Mouse (Mus musculus) limb, embryonic 11.5 days (tissue): ENCODE measurements around the gene Klhl22. TPM values are rescaled to one million over a fixed set of nuclear protein-coding genes. Genes with fewer than 3 reads are reported as not detected.

Experiments used
- ATAC-seq: fragments of 200-750 bp; cut with Nextera tagmentation; 2 replicates; pipeline ENCODE4 v1.8.0; 2017; ENCODE audit warnings: low read depth; ENCODE audit not compliant: insufficient number of reproducible peaks, low FRiP score, low TSS enrichment
- DNase-seq: peaks from one replicate; pipeline ENCODE4 v3.0.0-alpha.2; 2015; ENCODE audit warnings: low spot score
- H3K27ac ChIP-seq: fragments of 300-500 bp; sonication (generic); replicated peaks from 2 replicates; pipeline ENCODE4 v1.5.1; 2014; ENCODE audit warnings: low read depth, mild to moderate bottlenecking, low read length
- H3K27me3 ChIP-seq: fragments of 300-500 bp; sonication (generic); 2 replicates; pipeline ENCODE4 v1.6.1; 2014; ENCODE audit warnings: mild to moderate bottlenecking, low read length, mixed read lengths; ENCODE audit not compliant: control insufficient read depth, insufficient read depth
- H3K36me3 ChIP-seq: fragments of 300-500 bp; sonication (generic); 2 replicates; pipeline ENCODE4 v1.6.1; 2014; ENCODE audit warnings: mild to moderate bottlenecking, low read length, moderate library complexity, mixed read lengths; ENCODE audit not compliant: control insufficient read depth, insufficient read depth
- H3K4me1 ChIP-seq: fragments of 300-500 bp; sonication (generic); 2 replicates; pipeline ENCODE4 v1.6.1; 2014; ENCODE audit warnings: low read length, mixed read lengths; ENCODE audit not compliant: control insufficient read depth, insufficient read depth
- H3K4me2 ChIP-seq: fragments of 300-500 bp; sonication (generic); 2 replicates; pipeline ENCODE4 v1.6.1; 2014; ENCODE audit warnings: low read depth, mild to moderate bottlenecking, moderate library complexity; ENCODE audit not compliant: severe bottlenecking
- H3K4me3 ChIP-seq: fragments of 300-500 bp; sonication (generic); 2 replicates; pipeline ENCODE4 v1.5.1; 2014; ENCODE audit warnings: low read depth, low read length
- H3K9ac ChIP-seq: fragments of 300-500 bp; sonication (generic); 2 replicates; pipeline ENCODE4 v1.6.1; 2014; ENCODE audit warnings: mild to moderate bottlenecking, low read length
- H3K9me3 ChIP-seq: fragments of 300-500 bp; sonication (generic); 2 replicates; pipeline ENCODE4 v1.6.1; 2016; ENCODE audit warnings: low read length; ENCODE audit not compliant: control insufficient read depth
- WGBS: fragments of 180-500 bp; shearing (Covaris S2); extraction: QIAGEN DNeasy Blood & Tissue Kit; methylation state at CpG from one replicate; pipeline ENCODE4 v1.1.7; 2014; 5-methylcytosine and 5-hydroxymethylcytosine counted together
- polyA plus RNA-seq: library from polyadenylated mRNA; unstranded; fragments of >200 nt; fragmentation: Nextera tagmentation; extraction: Ambion mirVana; gene quantifications from 2 replicates; pipeline ENCODE4 v1.2.1, GENCODE M21; 2014

The Klhl22 gene
- polyA plus RNA-seq, 1 experiment from 2014 or later: 68.2 TPM

GRCm38 (mm10) chr16:17833321-17833680, 73.9 kb downstream of the Klhl22 start:
- Histone ChIP-seq H3K27me3 (peaks cover 45% of the 10 kb centered on the region), H3K9ac (peak overlapping the region; percentile 72), H3K4me2 (peak overlapping the region; percentile 99), H3K4me1 (peaks cover 30% of the 10 kb centered on the region), H3K27ac (no peak overlapping the region), H3K4me3 (peak overlapping the region; percentile 57), H3K9me3 (no peaks in the 10 kb centered on the region), H3K36me3 (no peaks in the 10 kb centered on the region)
- WGBS: under 1% methylated on average over 37 of the region's 37 CpGs
- peak; percentile 66 for DNase-seq
- no peak; the same call in 1 of the 2 replicates for ATAC-seq

- H3K4me1 ChIP-seq: peaks cover 27% of the 10 kb centered on the region
- no peak overlapping the region for H3K27ac ChIP-seq
- ATAC-seq (no peak), DNase-seq (peak; percentile 69)
- peak overlapping the region; percentile 57 for H3K4me3 ChIP-seq
- H3K9ac ChIP-seq: peak overlapping the region; percentile 72
- WGBS: under 1% methylated on average over 84 of the region's 103 CpGs
- no peaks in the 10 kb centered on the region for H3K9me3 ChIP-seq
- H3K36me3 ChIP-seq: no peaks in the 10 kb centered on the region
- peaks cover 45% of the 10 kb centered on the region for H3K27me3 ChIP-seq
- H3K4me2 ChIP-seq: peak overlapping the region; percentile 99
Measured at GRCm38 (mm10) chr16:17833681-17834399, 74.4 kb downstream of the Klhl22 start.

GRCm38 (mm10) chr16:17834543-17834942, 75.1 kb downstream of the Klhl22 start:
- Histone ChIP-seq H3K4me2 (peak overlapping the region; percentile 99; the same call in 1 of the 2 replicates), H3K27me3 (peaks cover 45% of the 10 kb centered on the region), H3K9ac (no peak overlapping the region; the same call in 1 of the 2 replicates), H3K9me3 (no peaks in the 10 kb centered on the region), H3K27ac (no peak overlapping the region), H3K4me3 (peak overlapping the region; percentile 57), H3K4me1 (peaks cover 25% of the 10 kb centered on the region), H3K36me3 (no peaks in the 10 kb centered on the region; the same call in 1 of the 2 replicates)
- no peak for ATAC-seq
- no peak for DNase-seq
- 55% methylated on average over 7 of the region's 7 CpGs for WGBS

GRCm38 (mm10) chr16:17835481-17835880, 76.1 kb downstream of the Klhl22 start:
- no peak overlapping the region for H3K4me2 ChIP-seq
- no peak for ATAC-seq
- no peaks in the 10 kb centered on the region for H3K9me3 ChIP-seq
- H3K9ac ChIP-seq: no peak overlapping the region
- no peak overlapping the region for H3K27ac ChIP-seq
- 56% methylated on average over 13 of the region's 13 CpGs for WGBS
- H3K27me3 ChIP-seq: peaks cover 45% of the 10 kb centered on the region
- H3K4me3 ChIP-seq: no peak overlapping the region
- H3K4me1 ChIP-seq: peaks cover 17% of the 10 kb centered on the region
- DNase-seq: no peak
- peaks cover 3% of the 10 kb centered on the region; the same call in 1 of the 2 replicates for H3K36me3 ChIP-seq

- peaks cover 14% of the 10 kb centered on the region for H3K36me3 ChIP-seq
- no peak within 1 kb of the TSS for H3K4me2 ChIP-seq
- no peak for ATAC-seq
- WGBS: 73% methylated on average over 6 of the region's 6 CpGs
- peaks cover 25% of the 10 kb centered on the region for H3K27me3 ChIP-seq
- peaks cover 6% of the 10 kb centered on the region for H3K4me1 ChIP-seq
- no peaks in the 10 kb centered on the region for H3K9me3 ChIP-seq
- H3K9ac ChIP-seq: no peak within 1 kb of the TSS
- DNase-seq: no peak
- no peak within 1 kb of the TSS for H3K27ac ChIP-seq
- H3K4me3 ChIP-seq: no peak within 1 kb of the TSS
Measured at GRCm38 (mm10) chr16:17838051-17838450, 78.6 kb downstream of the Klhl22 start, which contains the start of gene Car15. Gene Car15 (minus strand): TSS chr16:17838364.

GRCm38 (mm10) chr16:17839976-17840375, 80.6 kb downstream of the Klhl22 start:
- 84% methylated on average over 4 of the region's 4 CpGs for WGBS
- Histone ChIP-seq H3K27ac (no peak overlapping the region), H3K36me3 (peaks cover 23% of the 10 kb centered on the region), H3K9me3 (no peaks in the 10 kb centered on the region), H3K4me2 (no peak overlapping the region), H3K4me1 (no peaks in the 10 kb centered on the region), H3K4me3 (no peak overlapping the region), H3K27me3 (peaks cover 13% of the 10 kb centered on the region), H3K9ac (no peak overlapping the region)
- ATAC-seq (no peak), DNase-seq (no peak)

GRCm38 (mm10) chr16:17842437-17842836, 83.0 kb downstream of the Klhl22 start:
- Histone ChIP-seq H3K4me1 (no peaks in the 10 kb centered on the region), H3K27ac (no peak overlapping the region), H3K36me3 (peaks cover 31% of the 10 kb centered on the region), H3K9ac (no peak overlapping the region), H3K4me2 (no peak overlapping the region), H3K4me3 (no peak overlapping the region), H3K27me3 (no peaks in the 10 kb centered on the region), H3K9me3 (no peaks in the 10 kb centered on the region)
- no peak for DNase-seq
- 93% methylated on average over 7 of the region's 7 CpGs for WGBS
- ATAC-seq: no peak
